Mouse (Mus musculus) kidney, adult 2 months (tissue): ENCODE data around the gene Ano6.

Source experiments
- CTCF ChIP-seq: fragments of 200-500 bp; conservative IDR thresholded peaks from 2 replicates; pipeline ENCODE4 v1.5.1; 2011; ENCODE audit warnings: low read depth, mild to moderate bottlenecking, control low read depth, low read length, moderate library complexity, mixed read lengths; ENCODE audit not compliant: insufficient read depth, insufficient read length
- POLR2A ChIP-seq: fragments of 200-500 bp; IDR thresholded peaks from one replicate; pipeline ENCODE4 v1.6.1; 2011; ENCODE audit warnings: low read depth, low read length, control low read depth

GRCm38 (mm10) chr15:95807908-95808307, 17.3 kb downstream of the Ano6 start:
- TF ChIP-seq POLR2A (no peak), CTCF (no peak)
